Mouse (Mus musculus): ENCODE data around the gene Nck2.

DNA sequence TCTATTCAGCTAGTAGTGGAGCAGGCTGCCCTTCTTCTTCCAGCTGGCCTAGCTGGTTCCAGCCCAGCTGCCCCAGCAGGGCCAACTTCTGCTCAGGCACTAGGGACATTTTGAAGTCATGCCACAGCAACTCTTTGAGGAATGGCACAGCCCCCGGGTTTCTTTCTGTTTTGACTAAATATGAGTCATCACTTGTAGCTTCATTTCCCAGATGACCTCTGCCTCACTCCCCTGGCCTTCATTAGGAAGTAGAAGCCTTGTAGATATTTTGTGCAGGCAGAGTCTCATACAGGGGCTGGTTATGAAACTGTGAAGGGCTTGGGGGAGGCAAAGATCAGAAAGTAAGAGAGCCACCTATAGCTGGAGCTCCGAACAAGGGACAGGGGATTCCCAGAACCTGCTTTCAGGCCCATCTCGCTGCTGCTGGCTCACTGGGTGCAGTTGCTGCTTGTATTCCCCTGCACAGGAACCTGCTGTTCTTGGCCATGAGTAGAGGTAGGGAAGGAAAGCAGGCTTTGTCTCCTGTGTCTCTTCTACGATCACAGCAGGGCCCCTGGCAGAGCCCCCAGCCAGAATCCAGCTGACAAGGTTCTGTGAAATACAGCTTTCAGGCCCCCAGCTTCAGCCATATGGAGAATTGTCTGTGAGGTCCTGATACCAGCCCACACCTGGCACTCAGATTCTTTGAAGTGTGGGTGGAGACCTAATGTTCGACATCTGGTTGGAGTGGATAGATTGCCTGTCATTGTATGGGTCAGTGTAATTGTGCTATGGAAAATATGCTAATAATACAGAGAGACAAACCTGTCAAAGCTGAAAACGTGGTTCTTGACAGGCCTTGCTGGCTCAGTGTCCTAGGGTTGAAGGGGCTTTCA is 30.4 kb downstream of the Nck2 start:
- TF ChIP-seq CTCF (IDR thresholded peaks at IDR 0.05; ENCODE audit: borderline replicate concordance, insufficient read depth, low read length) (no peak), POLR2A (IDR thresholded peaks at IDR 0.05; ENCODE audit: low read depth, low read length) (no peak)
